Mouse (Mus musculus): ENCODE measurements around the gene Epb41. TPM values are rescaled to one million over a fixed set of nuclear protein-coding genes. Genes with fewer than 3 reads are reported as not detected.

Gene Epb41
- total and polyA plus RNA-seq, 3 experiments: 58.7 to 256 (median 128) TPM

- Histone ChIP-seq H3K79me2 (replicated peaks; ENCODE audit: control insufficient read depth, insufficient read depth, low read length) (peaks cover 2% of the 10 kb centered on the region; the same call in 1 of the 2 replicates), H3K27ac (peak overlapping the region; percentile 57), H3K4me1 (ENCODE audit: control insufficient read depth, insufficient read depth, low read length) (peaks cover 30% of the 10 kb centered on the region), H3K27me3 (ENCODE audit: control insufficient read depth, insufficient read depth, low read length) (no peaks in the 10 kb centered on the region), H3K9ac (ENCODE audit: low read depth, low read length) (no peak overlapping the region), H3K36me3 (ENCODE audit: control insufficient read depth, insufficient read depth, low read length) (no peaks in the 10 kb centered on the region; the same call in none of the 2 replicates), H3K4me3 (no peak overlapping the region)
- TF ChIP-seq EP300 (IDR thresholded peaks at IDR 0.05; ENCODE audit: insufficient read depth, low read depth, low read length): peak; percentile 88
- peak; percentile 25; the same call in 1 of the 2 replicates for TF ChIP-seq POLR2A (IDR thresholded peaks at IDR 0.05; ENCODE audit: insufficient read depth, low read depth, low read length)
- no peak for TF ChIP-seq CTCF (IDR thresholded peaks at IDR 0.05)
- peak; percentile 85 to 86 for DNase-seq
- WGBS: 11% methylated on average over 10 of the region's 10 CpGs
- intact Hi-C loops (cut with DNase I): no loop called here
Observed at GRCm38 (mm10) chr4:132066101-132066773, 8.9 kb downstream of the Epb41 start.

- Histone ChIP-seq H3K27ac (peak overlapping the region; percentile 57), H3K9ac (ENCODE audit: low read depth, low read length) (no peak overlapping the region), H3K79me2 (replicated peaks; ENCODE audit: control insufficient read depth, insufficient read depth, low read length) (peaks cover 5% of the 10 kb centered on the region; the same call in 1 of the 2 replicates), H3K36me3 (ENCODE audit: control insufficient read depth, insufficient read depth, low read length) (no peaks in the 10 kb centered on the region; the same call in none of the 2 replicates), H3K4me3 (no peak overlapping the region), H3K27me3 (ENCODE audit: control insufficient read depth, insufficient read depth, low read length) (no peaks in the 10 kb centered on the region), H3K4me1 (ENCODE audit: control insufficient read depth, insufficient read depth, low read length) (peaks cover 32% of the 10 kb centered on the region)
- WGBS: 26% methylated on average over 3 of the region's 3 CpGs
- no peak for DNase-seq
- TF ChIP-seq POLR2A (IDR thresholded peaks at IDR 0.05; ENCODE audit: insufficient read depth, low read depth, low read length): no peak
- TF ChIP-seq EP300 (IDR thresholded peaks at IDR 0.05; ENCODE audit: insufficient read depth, low read depth, low read length): no peak
- no peak for TF ChIP-seq CTCF (IDR thresholded peaks at IDR 0.05)
- intact Hi-C loops (cut with DNase I): loop anchor here (2.0 kb wide), 1 partner anchor 15 kb away; no protein-coding TSS in a partner anchor
Observed at GRCm38 (mm10) chr4:132065578-132065977, 9.5 kb downstream of the Epb41 start.

GRCm38 (mm10) chr4:132064550-132064949 lies 10.6 kb downstream of the Epb41 start:
- peaks cover 38% of the 10 kb centered on the region for H3K4me1 ChIP-seq (ENCODE audit: control insufficient read depth, insufficient read depth, low read length)
- H3K79me2 ChIP-seq (replicated peaks; ENCODE audit: control insufficient read depth, insufficient read depth, low read length): peaks cover 5% of the 10 kb centered on the region
- H3K27me3 ChIP-seq (ENCODE audit: control insufficient read depth, insufficient read depth, low read length): no peaks in the 10 kb centered on the region
- no peak overlapping the region for H3K4me3 ChIP-seq
- intact Hi-C loops (cut with DNase I): loop anchor here (2.0 kb wide), 1 partner anchor 14 kb away; no protein-coding TSS in a partner anchor
- H3K9ac ChIP-seq (ENCODE audit: low read depth, low read length): no peak overlapping the region
- DNase-seq: no peak
- TF ChIP-seq POLR2A (IDR thresholded peaks at IDR 0.05; ENCODE audit: insufficient read depth, low read depth, low read length): no peak
- no peak for TF ChIP-seq CTCF (IDR thresholded peaks at IDR 0.05)
- TF ChIP-seq EP300 (IDR thresholded peaks at IDR 0.05; ENCODE audit: insufficient read depth, low read depth, low read length): no peak
- H3K36me3 ChIP-seq (ENCODE audit: control insufficient read depth, insufficient read depth, low read length): no peaks in the 10 kb centered on the region; the same call in none of the 2 replicates
- no peak overlapping the region for H3K27ac ChIP-seq
- WGBS: 86% methylated on average over 5 of the region's 5 CpGs

- intact Hi-C loops (cut with DNase I): no loop called here
- H3K36me3 ChIP-seq (ENCODE audit: control insufficient read depth, insufficient read depth, low read length): peaks cover 7% of the 10 kb centered on the region
- H3K9ac ChIP-seq (ENCODE audit: low read depth, low read length): no peak overlapping the region
- 63% methylated on average over 17 of the region's 17 CpGs for WGBS
- no peak overlapping the region for H3K27ac ChIP-seq
- DNase-seq: no peak
- peaks cover 40% of the 10 kb centered on the region for H3K4me1 ChIP-seq (ENCODE audit: control insufficient read depth, insufficient read depth, low read length)
- no peaks in the 10 kb centered on the region for H3K27me3 ChIP-seq (ENCODE audit: control insufficient read depth, insufficient read depth, low read length)
- no peak for TF ChIP-seq EP300 (IDR thresholded peaks at IDR 0.05; ENCODE audit: insufficient read depth, low read depth, low read length)
- TF ChIP-seq CTCF (IDR thresholded peaks at IDR 0.05): no peak
- TF ChIP-seq POLR2A (IDR thresholded peaks at IDR 0.05; ENCODE audit: insufficient read depth, low read depth, low read length): no peak
- H3K79me2 ChIP-seq (replicated peaks; ENCODE audit: control insufficient read depth, insufficient read depth, low read length): peaks cover 8% of the 10 kb centered on the region
- H3K4me3 ChIP-seq: no peak overlapping the region
Observed at GRCm38 (mm10) chr4:132062934-132063884, 11.9 kb downstream of the Epb41 start.

GRCm38 (mm10) chr4:132062289-132062688 lies 12.8 kb downstream of the Epb41 start:
- intact Hi-C loops (cut with DNase I): no loop called here
- WGBS: 72% methylated on average over 8 of the region's 8 CpGs
- H3K27ac ChIP-seq: no peak overlapping the region
- peaks cover 8% of the 10 kb centered on the region for H3K36me3 ChIP-seq (ENCODE audit: control insufficient read depth, insufficient read depth, low read length)
- TF ChIP-seq CTCF (IDR thresholded peaks at IDR 0.05) (no peak), EP300 (IDR thresholded peaks at IDR 0.05; ENCODE audit: insufficient read depth, low read depth, low read length) (no peak), POLR2A (IDR thresholded peaks at IDR 0.05; ENCODE audit: insufficient read depth, low read depth, low read length) (no peak)
- DNase-seq: no peak
- H3K4me1 ChIP-seq (ENCODE audit: control insufficient read depth, insufficient read depth, low read length): peaks cover 36% of the 10 kb centered on the region
- no peak overlapping the region for H3K4me3 ChIP-seq
- H3K9ac ChIP-seq (ENCODE audit: low read depth, low read length): no peak overlapping the region
- peaks cover 11% of the 10 kb centered on the region for H3K79me2 ChIP-seq (replicated peaks; ENCODE audit: control insufficient read depth, insufficient read depth, low read length)
- no peaks in the 10 kb centered on the region for H3K27me3 ChIP-seq (ENCODE audit: control insufficient read depth, insufficient read depth, low read length)

Data from heart, adult 2 months (tissue).